Mouse (Mus musculus) stomach, adult 2 months (tissue): ENCODE measurements around the gene Synrg. TPM values are rescaled to one million over a fixed set of nuclear protein-coding genes. Genes with fewer than 3 reads are reported as not detected.

Experiments
- polyA plus RNA-seq: library from polyadenylated mRNA; depleted of rRNA; stranded (reverse); fragments of >200 nt; gene quantifications from 2 replicates; pipeline ENCODE4 v1.2.3, GENCODE M21; 2012; rRNA removed

Synrg gene
- 5.5 and 6.9 TPM in 2 replicates for polyA plus RNA-seq

DNA sequence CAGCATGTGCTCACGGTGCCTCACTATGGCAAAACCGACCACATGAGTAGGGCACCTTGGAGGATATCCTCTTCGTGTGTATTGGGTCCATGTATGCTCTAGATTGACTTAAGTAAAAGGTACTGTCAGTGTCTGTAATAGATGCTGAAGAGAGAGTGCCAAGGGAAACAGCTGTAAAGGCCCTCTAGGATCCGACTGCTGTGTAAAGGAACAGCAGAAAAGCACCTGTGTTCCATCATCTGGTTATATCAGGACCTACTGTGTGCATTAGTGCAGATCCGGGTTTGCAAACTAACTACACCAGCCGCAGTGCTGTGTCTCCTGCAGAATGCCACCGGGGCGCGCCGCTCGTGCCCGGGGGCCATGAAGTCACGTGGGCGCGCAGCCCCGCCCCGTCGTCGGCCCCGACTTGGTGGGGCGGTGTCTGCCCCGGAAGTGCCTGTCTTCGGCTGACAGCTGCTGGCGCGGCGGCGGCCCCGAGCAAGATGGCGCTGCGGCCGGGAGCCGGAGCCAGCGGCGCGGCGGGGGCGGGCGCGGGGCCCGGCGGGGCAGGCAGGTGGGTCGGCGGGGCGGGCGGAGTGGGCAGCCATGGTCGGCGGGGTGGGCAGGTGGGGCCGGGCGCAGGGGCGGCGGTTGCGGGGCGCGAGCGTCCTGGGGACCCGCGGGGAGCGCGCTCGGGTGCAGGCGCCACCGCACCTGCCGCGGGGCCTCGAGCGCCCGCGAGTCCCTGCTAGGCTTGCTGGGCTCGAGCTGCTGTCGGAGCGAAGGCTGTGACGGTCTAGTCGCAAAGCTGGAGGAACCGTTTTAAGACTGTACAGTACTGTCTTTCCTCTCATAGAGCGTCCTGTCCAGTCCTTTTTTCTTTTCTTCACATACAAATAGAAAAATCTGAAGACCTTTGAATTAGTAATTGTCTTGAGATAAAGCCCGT, at the start of gene Synrg:
TSS of gene Synrg (plus strand) at position 438 of the 931 bp plus-strand sequence.

GRCm38 (mm10) chr11:83941950-83942840, 22.0 kb upstream of the Synrg start, which contains the start of gene Ddx52:
Gene Ddx52, plus strand, starts transcription at chr11:83942062.

GRCm38 (mm10) chr11:84069034-84069370, 104.8 kb downstream of the Synrg start, which contains the start of gene Dusp14:
Gene Dusp14, minus strand, starts transcription at chr11:84069261.

Other genes with a start within 250 kb of the Synrg start
- gene Wfdc21, start 217.5 kb upstream of the Synrg start, polyA plus RNA-seq, result 23.2 and 38.7 TPM in 2 replicates
- gene Heatr6, start 210.7 kb upstream of the Synrg start, polyA plus RNA-seq, result 7.7 and 7.9 TPM in 2 replicates
- 10.0 and 14.3 TPM in 2 replicates for gene Hnf1b, start 114.4 kb upstream of the Synrg start, polyA plus RNA-seq
- gene Ddx52, start 22.4 kb upstream of the Synrg start, polyA plus RNA-seq, result 0.32 and 0.47 TPM in 2 replicates
- 21.2 and 41.8 TPM in 2 replicates for gene Dusp14, start 104.8 kb downstream of the Synrg start, polyA plus RNA-seq
- gene Tada2a, start 165.2 kb downstream of the Synrg start, polyA plus RNA-seq, result 0.60 and 1.6 TPM in 2 replicates
- 2.6 and 2.9 TPM in 2 replicates for gene Acaca, start 165.2 kb downstream of the Synrg start, polyA plus RNA-seq
- gene Gm11437, start 203.0 kb downstream of the Synrg start, polyA plus RNA-seq, result not detected in 2 replicates